Mouse (Mus musculus) limb, embryonic 13.5 days (tissue): ENCODE results near the gene Gm14326. TPM values are rescaled to one million over a fixed set of nuclear protein-coding genes. Genes with fewer than 3 reads are reported as not detected.
"Not testable (repeated sequence)": the region's sequence is repeated elsewhere in the genome, so short reads cannot be mapped to it uniquely, and the experiment has no call there.

Source experiments
- ATAC-seq: fragments of 200-750 bp; cut with Nextera tagmentation; 2 replicates; pipeline ENCODE4 v1.8.0; 2017; ENCODE audit warnings: low read depth, moderate number of reproducible peaks, moderate TSS enrichment; ENCODE audit not compliant: low FRiP score
- H3K27ac ChIP-seq: fragments of 300-500 bp; sonication (generic); 2 replicates; pipeline ENCODE4 v1.5.1; 2015; ENCODE audit warnings: inconsistent platforms, mild to moderate bottlenecking, moderate library complexity
- H3K27me3 ChIP-seq: fragments of 300-500 bp; sonication (generic); 2 replicates; pipeline ENCODE4 v1.6.1; 2015; ENCODE audit warnings: mild to moderate bottlenecking, inconsistent platforms
- H3K36me3 ChIP-seq: fragments of 300-500 bp; sonication (generic); 2 replicates; pipeline ENCODE4 v1.6.1; 2015; ENCODE audit warnings: inconsistent platforms, mild to moderate bottlenecking, moderate library complexity
- H3K4me1 ChIP-seq: fragments of 300-500 bp; sonication (generic); 2 replicates; pipeline ENCODE4 v1.6.1; 2015; ENCODE audit warnings: inconsistent platforms
- H3K4me2 ChIP-seq: fragments of 300-500 bp; sonication (generic); replicated peaks from 2 replicates; pipeline ENCODE4 v1.6.1; 2015; ENCODE audit warnings: inconsistent platforms, mild to moderate bottlenecking, moderate library complexity
- H3K4me3 ChIP-seq: fragments of 300-500 bp; sonication (generic); 2 replicates; pipeline ENCODE4 v1.5.1; 2015; ENCODE audit warnings: moderate library complexity, mild to moderate bottlenecking, inconsistent platforms
- H3K9ac ChIP-seq: fragments of 300-500 bp; sonication (generic); 2 replicates; pipeline ENCODE4 v1.6.1; 2015; ENCODE audit warnings: mild to moderate bottlenecking, inconsistent platforms
- H3K9me3 ChIP-seq: fragments of 300-500 bp; sonication (generic); 2 replicates; pipeline ENCODE4 v1.6.1; 2016; ENCODE audit warnings: inconsistent platforms
- WGBS: fragments of 180-500 bp; shearing (Covaris S2); methylation state at CpG from one replicate; pipeline ENCODE4 v1.1.7; 2015; 5-methylcytosine and 5-hydroxymethylcytosine counted together
- polyA plus RNA-seq: library from polyadenylated mRNA; unstranded; fragments of >200 nt; fragmentation: Nextera tagmentation; extraction: Ambion mirVana; gene quantifications from 2 replicates; pipeline ENCODE4 v1.2.1, GENCODE M21; 2015

Gene Gm14326
- polyA plus RNA-seq, result 19.0 and 20.5 TPM in 2 replicates

DNA sequence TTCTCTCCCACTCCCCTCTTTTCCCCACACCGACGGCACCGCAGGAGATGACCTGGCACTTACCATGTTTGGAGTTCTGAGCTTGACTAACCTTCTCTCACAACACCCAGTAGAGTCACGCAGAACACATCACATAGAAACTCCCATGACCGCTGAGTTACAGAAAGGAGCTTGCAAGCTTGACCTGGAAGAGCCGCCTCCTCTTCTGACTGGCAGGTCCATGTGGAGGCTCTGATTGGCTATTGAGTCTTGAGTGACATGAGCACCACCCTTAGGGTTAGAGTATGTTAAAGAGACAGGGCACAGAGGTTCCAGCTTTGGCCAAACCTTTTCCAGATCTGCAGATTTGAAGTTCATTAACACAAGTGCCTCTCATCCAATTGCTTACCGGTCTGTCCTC, at the start of gene Gm14326:
Gene Gm14326 (minus strand): TSS at position 153 of the 400 bp plus-strand sequence.
- 0% methylated on average over 5 of the region's 7 CpGs for WGBS
- ATAC-seq, H3K4me1 ChIP-seq, H3K9me3 ChIP-seq, H3K27ac ChIP-seq, H3K36me3 ChIP-seq, H3K27me3 ChIP-seq: not testable (repeated sequence)
- peak within 1 kb of the TSS; percentile 51 for H3K4me3 ChIP-seq
- peak within 1 kb of the TSS; percentile 58 for H3K4me2 ChIP-seq
- peak within 1 kb of the TSS; percentile 61 for H3K9ac ChIP-seq

DNA sequence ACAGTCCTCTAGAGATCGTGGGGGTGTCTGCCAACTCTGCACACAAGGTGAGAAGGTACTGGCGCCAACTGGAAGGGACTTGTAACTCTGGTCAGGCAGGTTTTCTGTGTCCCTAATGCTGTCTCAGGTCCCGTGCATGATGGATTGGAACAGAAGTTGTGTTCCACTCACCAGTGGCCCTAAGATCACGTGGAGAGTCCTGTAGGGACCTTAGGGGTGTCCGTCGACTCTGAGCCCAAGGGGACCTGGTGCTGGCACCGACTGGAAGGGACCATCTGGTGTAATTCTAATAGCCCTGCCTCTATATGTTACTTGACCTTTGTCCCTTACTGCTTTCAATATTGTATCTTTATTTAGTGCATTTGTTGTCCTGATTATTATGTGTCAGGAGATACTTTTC, 17.7 kb upstream of the Gm14326 start:
- H3K27ac ChIP-seq, H3K4me1 ChIP-seq, H3K4me2 ChIP-seq, H3K9me3 ChIP-seq, H3K36me3 ChIP-seq, H3K4me3 ChIP-seq, H3K27me3 ChIP-seq, ATAC-seq, H3K9ac ChIP-seq: not testable (repeated sequence)
- WGBS, result 75% methylated on average over 7 of the region's 7 CpGs

GRCm38 (mm10) chr2:177956734-177957133, 363 bp downstream of the Gm14326 start:
- peak overlapping the region; percentile 61; the same call in 1 of the 2 replicates for H3K9ac ChIP-seq
- not testable (repeated sequence) for H3K36me3 ChIP-seq, H3K9me3 ChIP-seq, H3K4me1 ChIP-seq, ATAC-seq, H3K27me3 ChIP-seq, H3K27ac ChIP-seq
- whole genome bisulfite sequencing, result 2% methylated on average over 18 of the region's 18 CpGs
- H3K4me2 ChIP-seq, result peak overlapping the region; percentile 58
- peak overlapping the region; percentile 51 for H3K4me3 ChIP-seq

DNA sequence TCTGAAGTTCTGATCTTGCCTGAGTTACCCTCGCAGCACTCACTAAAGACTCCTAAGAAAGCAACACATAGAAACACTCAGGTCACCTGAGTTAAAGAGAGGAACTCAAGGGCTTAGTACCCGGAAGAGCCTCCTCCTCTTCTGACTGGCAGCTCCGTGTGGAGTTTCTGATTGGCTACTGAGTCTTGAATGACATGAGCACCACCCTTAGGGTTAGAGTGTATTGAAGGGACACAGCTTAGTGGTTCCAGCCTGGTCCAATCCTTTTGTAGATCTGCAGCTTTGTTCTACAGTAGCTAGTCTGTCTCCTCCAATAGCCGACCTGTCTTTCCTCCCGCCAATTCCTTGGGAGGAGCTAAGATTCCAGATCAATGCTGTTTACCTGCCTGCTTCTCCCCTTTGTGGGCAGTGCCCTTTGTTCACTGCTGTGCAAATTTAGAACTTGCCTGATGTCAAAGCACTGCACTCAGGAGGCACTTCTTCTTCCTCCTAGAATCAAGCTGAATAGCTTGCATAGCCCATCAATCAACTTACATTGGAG, 31.5 kb downstream of the Gm14326 start, which contains the start of gene Zfp972:
Gene Zfp972 (minus strand): TSS at position 51 of the 541 bp plus-strand sequence.
- not testable (repeated sequence) for H3K4me2 ChIP-seq, H3K36me3 ChIP-seq, H3K9me3 ChIP-seq, H3K4me3 ChIP-seq, H3K27ac ChIP-seq, H3K27me3 ChIP-seq, ATAC-seq, H3K9ac ChIP-seq, H3K4me1 ChIP-seq
- WGBS, result 69% methylated on average over 4 of the region's 5 CpGs

GRCm38 (mm10) chr2:177903276-177903675, 53.8 kb downstream of the Gm14326 start:
- H3K4me2 ChIP-seq, ATAC-seq, H3K4me3 ChIP-seq, H3K9me3 ChIP-seq, H3K27me3 ChIP-seq, H3K36me3 ChIP-seq, H3K9ac ChIP-seq, H3K4me1 ChIP-seq, H3K27ac ChIP-seq: not testable (repeated sequence)
- no CpG with 5 or more reads among the region's 12 CpGs for WGBS

DNA sequence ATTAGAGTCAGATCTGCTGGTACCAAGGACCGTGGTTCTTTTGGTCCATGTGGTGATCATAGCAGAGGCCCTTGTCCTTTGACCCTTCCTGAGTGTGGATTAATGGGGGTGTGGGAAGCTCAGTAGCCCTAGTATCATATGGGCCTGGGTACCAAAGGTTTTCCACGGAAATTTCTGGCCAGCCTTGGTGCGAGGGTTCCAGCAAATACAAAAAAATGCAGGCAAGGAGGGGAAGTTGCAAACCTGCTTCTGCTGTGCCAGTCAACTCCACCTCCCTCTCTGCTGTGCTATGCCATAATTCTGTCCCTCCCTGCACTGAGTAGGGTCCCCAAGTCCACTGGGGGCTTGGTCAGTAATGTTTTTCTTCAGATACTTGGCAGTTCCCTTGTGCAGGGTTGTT, 58.9 kb downstream of the Gm14326 start:
- 65% methylated on average over 2 of the region's 3 CpGs for WGBS

GRCm38 (mm10) chr2:177897046-177897578, 60.0 kb downstream of the Gm14326 start, which contains the start of gene Gm14327:
TSS of gene Gm14327 (plus strand) at chr2:177897096.
- H3K4me3 ChIP-seq, result peak within 1 kb of the TSS; percentile 30
- not testable (repeated sequence) for ATAC-seq

More for the DNA sequence above, 58.9 kb downstream of the Gm14326 start:
- H3K4me1 ChIP-seq, H3K27me3 ChIP-seq, H3K36me3 ChIP-seq, H3K9ac ChIP-seq, H3K27ac ChIP-seq, H3K9me3 ChIP-seq, ATAC-seq, H3K4me2 ChIP-seq, H3K4me3 ChIP-seq: not testable (repeated sequence)

GRCm38 (mm10) chr2:177887743-177888142, 69.4 kb downstream of the Gm14326 start:
- H3K4me2 ChIP-seq, H3K27me3 ChIP-seq, H3K36me3 ChIP-seq, H3K4me3 ChIP-seq, H3K9ac ChIP-seq, H3K27ac ChIP-seq, H3K9me3 ChIP-seq, ATAC-seq, H3K4me1 ChIP-seq: not testable (repeated sequence)
- WGBS, result 88% methylated on average over 14 of the region's 14 CpGs

More at GRCm38 (mm10) chr2:177897046-177897578, 60.0 kb downstream of the Gm14326 start, which contains the start of gene Gm14327:
- H3K4me2 ChIP-seq, result peak within 1 kb of the TSS; percentile 28
- not testable (repeated sequence) for H3K36me3 ChIP-seq, H3K27me3 ChIP-seq, H3K4me1 ChIP-seq, H3K9ac ChIP-seq, H3K9me3 ChIP-seq, H3K27ac ChIP-seq
- WGBS, result 50% methylated on average over 9 of the region's 13 CpGs

Other genes starting within 250 kb of the Gm14326 start
- gene Gm14322, start 198.0 kb downstream of the Gm14326 start, polyA plus RNA-seq, result 9.6 and 9.8 TPM in 2 replicates
- gene Gm14325, start 117.0 kb downstream of the Gm14326 start, polyA plus RNA-seq, result 37.7 and 44.1 TPM in 2 replicates
- gene Gm14327, start 60.2 kb downstream of the Gm14326 start, polyA plus RNA-seq, result 3.7 TPM in 2 replicates
- 0.56 and 0.59 TPM in 2 replicates for gene Zfp972, start 31.7 kb downstream of the Gm14326 start, polyA plus RNA-seq
- 10.7 and 11.2 TPM in 2 replicates for gene Zfp971, start 66.0 kb upstream of the Gm14326 start, polyA plus RNA-seq
- gene Zfp931, start 121.2 kb upstream of the Gm14326 start, polyA plus RNA-seq, result 16.9 and 18.6 TPM in 2 replicates
- 1.2 TPM in 2 replicates for gene Phactr3, start 161.7 kb upstream of the Gm14326 start, polyA plus RNA-seq